Mouse (Mus musculus): ENCODE results near the gene U2af1l4. TPM values are rescaled to one million over a fixed set of nuclear protein-coding genes. Genes with fewer than 3 reads are reported as not detected.

Gene U2af1l4
- total RNA-seq (2022), result 10 to 100 TPM; 68.2 to 81.1 (median 78.7) TPM

DNA sequence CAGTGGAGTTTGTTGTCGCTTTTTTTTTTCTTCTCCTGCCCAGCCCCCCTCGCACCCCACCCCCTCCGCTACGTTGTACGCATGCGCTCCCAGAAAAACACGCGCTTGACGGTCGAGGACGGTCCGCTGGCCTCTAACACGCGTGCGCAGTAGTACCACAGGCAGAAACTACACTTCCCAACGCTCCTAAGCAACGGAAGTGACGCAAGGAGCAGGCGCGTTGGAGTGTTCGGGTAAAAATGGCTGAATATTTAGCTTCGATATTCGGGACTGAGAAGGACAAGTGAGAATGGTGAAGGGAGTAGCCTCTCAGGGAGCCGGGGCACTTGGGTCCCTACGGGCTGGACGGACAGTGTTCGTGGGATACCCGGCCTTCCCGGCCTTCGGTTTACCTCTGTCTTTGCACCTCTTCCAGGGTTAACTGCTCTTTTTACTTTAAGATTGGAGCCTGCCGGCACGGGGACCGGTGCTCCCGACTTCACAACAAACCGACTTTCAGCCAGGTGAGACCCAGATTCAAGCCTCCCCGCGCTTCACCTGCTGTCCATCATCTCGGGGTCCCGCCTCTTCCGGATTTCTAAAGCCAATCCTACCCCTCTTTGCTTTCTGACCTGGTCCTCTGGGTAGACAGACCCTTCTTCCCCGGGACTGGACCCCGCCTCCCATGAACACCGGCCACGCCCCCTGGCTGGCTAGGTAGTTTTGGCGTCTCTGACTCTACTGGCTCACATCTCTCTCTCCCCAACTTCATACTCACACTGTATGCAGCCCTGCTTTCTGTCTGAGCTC is at the start of gene U2af1l4, which contains the start of the genes Gm49396 and Psenen:
Gene U2af1l4 (plus strand): TSS at position 185 of the 789 bp plus-strand sequence.
Gene Gm49396 (plus strand): TSS at position 228 of the 789 bp plus-strand sequence.
Gene Psenen (minus strand): TSS at position 511 of the 789 bp plus-strand sequence.
- peak; percentile 96 for DNase-seq (ENCODE audit: low spot score in 2 of 2)

- DNase-seq (ENCODE audit: low spot score in 2 of 2), result no peak
Measured at GRCm38 (mm10) chr7:30515003-30515760, 47.9 kb upstream of the U2af1l4 start.

GRCm38 (mm10) chr7:30518325-30518724 is 44.8 kb upstream of the U2af1l4 start:
- DNase-seq (ENCODE audit: low spot score in 2 of 2), result no peak

GRCm38 (mm10) chr7:30520396-30520795 is 42.7 kb upstream of the U2af1l4 start:
- no peak for DNase-seq (ENCODE audit: low spot score in 2 of 2)

GRCm38 (mm10) chr7:30520856-30521255 is 42.2 kb upstream of the U2af1l4 start:
- DNase-seq (ENCODE audit: low spot score in 2 of 2), result no peak

DNA sequence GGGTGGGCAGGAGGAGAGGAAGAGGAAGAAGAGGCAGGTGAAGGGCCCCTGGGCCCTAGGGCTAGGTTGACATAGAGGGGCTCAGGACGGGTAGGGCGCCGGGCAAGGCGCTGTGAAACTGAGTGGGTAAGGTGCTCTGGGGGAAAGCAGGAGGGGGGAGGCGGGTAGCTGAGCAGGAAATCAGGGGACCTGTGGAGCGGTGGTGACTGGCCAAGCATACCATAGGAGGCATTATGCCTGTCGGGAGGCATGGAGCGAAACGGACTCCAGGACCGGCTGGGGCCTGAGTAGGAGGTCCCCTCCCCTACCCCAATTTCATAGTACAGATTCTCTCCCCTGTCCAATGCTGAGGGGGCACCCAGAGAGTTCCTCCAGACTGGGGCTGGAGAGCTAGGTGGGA is 40.2 kb upstream of the U2af1l4 start:
- no peak for DNase-seq (ENCODE audit: low spot score in 2 of 2)

DNA sequence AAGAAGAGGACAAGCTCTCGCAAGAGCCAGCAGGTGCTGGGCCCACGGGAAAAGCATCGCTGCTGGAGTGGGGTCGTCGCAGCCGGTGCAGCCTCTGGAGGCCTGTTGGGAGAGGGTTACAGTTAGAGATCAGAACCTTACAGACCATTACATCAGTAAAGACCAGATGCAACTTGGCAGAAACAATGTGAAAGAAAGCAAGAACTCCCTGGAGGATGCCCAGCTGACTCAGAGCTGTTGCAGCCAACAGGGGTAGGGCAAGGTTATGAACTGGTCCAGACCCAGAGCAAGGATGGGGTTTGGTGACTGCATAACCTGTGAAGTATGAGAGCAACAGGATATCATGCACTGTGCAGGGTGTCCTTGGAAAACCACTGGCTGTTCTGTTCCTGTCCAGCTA is 38.6 kb upstream of the U2af1l4 start:
- DNase-seq (ENCODE audit: low spot score in 2 of 2), result no peak

DNA sequence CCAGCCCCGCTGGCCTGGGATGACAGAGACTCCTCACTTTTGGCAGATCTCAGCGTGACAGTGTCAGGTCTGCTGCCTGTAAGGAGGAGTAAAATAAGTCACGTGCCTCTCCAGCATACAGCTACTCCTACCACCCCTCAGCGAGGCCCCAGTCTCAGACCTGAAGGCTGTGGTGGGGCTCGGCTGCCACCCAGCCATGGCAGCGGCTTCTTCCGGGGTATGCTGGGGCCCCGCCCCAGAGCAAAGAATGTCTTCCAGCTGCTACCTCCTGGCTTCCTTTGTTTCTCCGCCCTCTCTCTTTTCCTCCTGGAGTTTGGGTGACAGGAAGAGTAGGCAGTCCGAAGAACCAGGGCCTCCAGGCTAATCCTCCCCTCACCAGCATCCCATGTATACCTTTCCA is 37.1 kb upstream of the U2af1l4 start:
- DNase-seq (ENCODE audit: low spot score in 2 of 2), result no peak

DNA sequence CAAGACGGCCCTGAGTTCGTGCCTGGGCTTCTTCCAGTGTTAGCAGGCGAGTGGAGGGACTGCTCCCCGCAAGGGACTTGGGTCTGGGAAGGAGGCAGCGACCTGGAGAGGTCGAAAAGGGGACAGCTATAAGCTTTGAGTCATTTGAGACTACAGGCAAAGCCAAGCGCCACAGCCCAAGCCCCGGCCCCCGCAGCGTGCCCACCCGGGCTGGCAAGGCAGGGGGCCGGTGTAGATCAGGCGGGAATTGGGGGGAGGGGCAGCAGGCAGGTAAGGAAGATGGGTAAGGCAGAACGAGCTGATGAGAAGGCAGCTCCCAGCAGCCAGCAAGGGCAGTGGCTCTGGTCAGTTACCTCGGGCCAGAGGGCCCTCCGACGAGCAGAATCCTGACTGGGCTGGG is 36.7 kb upstream of the U2af1l4 start:
- DNase-seq (ENCODE audit: low spot score in 2 of 2), result no peak

DNA sequence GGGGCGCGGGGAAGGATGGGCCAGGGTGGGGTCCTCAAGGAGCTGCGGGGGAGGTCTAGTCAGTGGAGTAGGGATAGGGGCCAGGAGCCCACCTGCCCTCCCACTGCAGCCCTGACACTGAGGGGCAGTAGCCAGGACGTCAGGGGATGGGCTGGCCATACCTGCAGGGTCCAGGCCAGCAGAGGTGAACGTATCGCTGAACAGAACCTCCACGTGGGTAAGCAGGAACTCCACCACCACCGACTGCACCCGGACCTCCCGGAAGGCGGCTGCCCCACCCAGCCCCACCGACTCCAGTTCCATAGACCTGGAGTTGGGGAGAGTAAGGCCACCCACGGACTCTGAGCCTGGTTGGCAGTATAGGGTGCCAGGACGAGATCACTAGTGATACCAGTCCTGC is 36.1 kb upstream of the U2af1l4 start:
- DNase-seq (ENCODE audit: low spot score in 2 of 2), result no peak

DNA sequence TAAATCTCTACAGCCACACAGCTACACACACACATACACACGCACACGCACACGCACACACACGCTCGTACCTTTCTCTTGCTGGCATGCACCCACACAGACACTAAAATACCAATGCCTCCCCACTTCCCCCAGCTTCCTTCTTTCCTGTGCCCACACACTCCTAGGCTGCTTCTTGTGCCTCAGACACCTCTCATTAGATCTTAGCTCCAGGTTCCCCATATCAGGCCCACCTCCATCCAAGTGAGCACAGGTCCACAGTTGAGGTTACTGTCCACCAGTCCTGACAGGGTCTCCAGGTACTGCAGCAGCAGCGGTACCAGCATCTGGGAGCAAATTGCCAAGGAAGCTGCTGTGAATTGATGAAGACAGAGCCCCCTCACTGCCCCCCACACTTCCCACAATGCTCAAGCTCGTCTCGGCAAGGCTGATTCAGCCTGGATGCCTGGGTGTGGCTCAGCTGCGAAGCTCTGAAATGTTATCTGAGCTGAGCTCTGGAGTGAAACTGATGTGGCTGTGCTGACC is 31.7 kb upstream of the U2af1l4 start:
- no peak for DNase-seq (ENCODE audit: low spot score in 2 of 2)

DNA sequence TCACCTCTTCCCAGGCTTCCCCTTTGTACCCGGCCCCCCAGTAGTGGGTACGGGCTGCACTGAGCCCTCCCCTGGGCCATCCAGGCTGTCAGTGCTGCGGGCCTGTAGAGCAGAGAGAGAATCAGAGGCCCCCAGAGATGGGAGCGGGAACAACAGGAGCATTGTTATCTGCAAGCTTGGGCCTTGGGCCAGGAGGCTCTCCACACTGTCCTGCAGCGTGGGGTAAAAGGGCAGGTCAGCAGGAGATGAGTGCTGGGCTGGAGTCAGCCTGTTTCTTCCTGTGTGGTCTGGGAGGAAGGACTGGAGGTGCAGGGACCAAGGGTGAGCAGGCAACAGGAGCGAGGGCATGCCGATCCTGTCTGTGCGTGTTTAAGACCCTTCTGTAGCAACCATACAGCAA is 30.2 kb upstream of the U2af1l4 start:
- peak in 1 of 2 experiments; percentile 50 for DNase-seq (ENCODE audit: low spot score in 2 of 2)

GRCm38 (mm10) chr7:30533941-30534632 is 29.0 kb upstream of the U2af1l4 start:
- DNase-seq (ENCODE audit: low spot score in 2 of 2), result no peak

DNA sequence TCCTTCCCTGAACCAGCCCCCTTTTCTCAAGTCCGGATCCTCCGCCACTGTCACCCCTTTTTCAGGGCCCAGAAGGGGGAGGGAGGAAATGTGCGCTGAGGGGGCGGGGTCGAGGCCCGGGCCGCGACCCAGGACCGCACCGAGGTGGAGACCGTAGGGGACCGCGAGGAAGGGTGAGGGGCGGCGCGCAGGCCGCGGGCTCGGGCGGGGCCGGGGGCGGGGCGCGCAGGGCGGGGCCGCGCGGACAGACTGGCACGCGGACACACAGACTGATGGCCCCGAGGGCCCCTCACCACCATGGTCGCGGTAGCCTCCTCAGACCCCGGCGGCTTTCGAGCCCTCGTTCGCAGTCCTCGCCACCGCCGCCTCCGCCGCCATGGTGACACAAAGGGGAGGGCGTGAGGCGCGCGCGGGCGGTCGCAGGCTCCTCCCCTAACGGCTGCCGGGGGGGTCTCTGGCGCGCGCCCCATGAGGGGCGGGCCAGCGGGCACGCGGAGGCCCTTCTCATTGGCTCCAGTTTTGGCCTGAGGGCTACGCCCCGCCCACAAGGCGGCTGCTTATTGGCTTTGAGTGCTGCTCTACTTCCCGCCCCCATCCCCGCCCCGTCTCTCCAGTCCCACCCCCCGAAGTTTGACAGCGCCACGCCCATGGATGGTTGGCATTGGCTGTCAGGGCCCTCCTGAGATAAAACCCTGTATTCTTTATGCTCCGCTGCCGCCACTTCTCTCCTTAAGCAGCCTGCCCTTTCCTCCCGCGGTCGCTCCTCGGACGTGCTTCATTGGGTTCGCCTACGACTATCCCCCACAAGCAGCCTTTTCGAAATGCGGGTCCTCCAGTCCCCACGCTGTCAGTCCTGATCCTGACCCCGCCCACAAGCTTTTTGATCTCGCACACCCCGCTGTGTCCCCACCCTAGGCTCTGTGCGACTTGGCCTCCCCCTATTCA is 28.2 kb upstream of the U2af1l4 start, which contains the start of gene Arhgap33:
Gene Arhgap33 (minus strand): TSS at position 428 of the 945 bp plus-strand sequence.
- peak; percentile 95 to 96 for DNase-seq (ENCODE audit: low spot score in 2 of 2)

DNA sequence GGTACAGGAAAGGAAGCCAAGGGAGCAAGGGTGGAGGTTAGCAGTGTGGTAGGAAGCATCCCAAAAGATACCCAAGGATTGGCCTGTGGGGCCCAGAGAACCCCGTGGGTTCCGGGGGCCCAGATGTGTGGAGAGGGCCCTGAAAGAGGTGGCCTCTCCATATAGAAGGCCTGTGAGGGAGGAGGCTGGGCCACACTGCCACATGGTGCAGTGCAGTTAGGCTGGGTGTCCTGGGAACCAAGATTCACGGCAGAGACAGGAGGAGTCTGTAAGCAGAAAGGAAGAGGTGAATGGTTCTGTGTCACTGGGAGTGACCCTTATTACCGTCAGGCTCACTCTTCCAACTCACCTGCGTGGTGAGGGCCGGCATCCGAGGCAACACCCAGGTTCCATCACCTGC is 22.5 kb upstream of the U2af1l4 start:
- DNase-seq (ENCODE audit: low spot score in 2 of 2), result no peak

DNA sequence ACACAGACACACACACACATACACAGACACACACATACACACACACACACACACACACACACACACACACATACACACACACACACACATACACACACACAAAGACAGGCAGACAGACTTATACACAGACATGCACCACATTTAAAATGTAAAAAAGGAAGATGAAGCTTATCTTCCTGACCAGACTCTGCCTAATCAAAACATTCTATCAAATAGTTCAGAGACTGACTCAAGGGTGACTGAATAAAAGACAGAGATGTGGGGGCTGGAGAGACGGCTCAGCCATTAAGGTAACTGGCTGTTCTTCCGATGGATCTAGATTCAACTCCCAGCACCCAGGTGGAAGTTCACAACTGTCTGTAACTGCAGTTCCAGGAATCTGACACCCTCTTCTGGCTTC is 18.8 kb upstream of the U2af1l4 start:
- DNase-seq (ENCODE audit: low spot score in 2 of 2), result no peak

- DNase-seq (ENCODE audit: low spot score in 2 of 2), result no peak
Measured at GRCm38 (mm10) chr7:30549880-30550279, 13.2 kb upstream of the U2af1l4 start.

DNA sequence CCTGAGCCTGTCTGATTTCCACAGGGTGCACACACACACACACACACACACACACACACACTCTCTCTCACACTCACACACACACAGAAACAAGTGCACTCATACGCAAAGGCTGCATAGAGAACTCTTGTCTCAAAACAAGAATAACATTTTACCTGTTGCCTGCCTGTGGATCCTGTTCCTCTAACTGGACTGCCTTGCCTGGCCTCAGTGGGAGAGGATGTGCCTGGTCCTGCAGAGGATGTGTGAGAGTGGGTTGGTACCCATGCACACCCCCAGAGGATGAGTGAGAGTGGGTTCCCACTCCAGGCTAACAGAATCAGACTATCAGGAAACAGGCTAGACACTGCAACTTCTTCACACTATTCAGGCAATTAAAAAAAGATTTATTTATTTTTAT is 12.5 kb upstream of the U2af1l4 start:
- DNase-seq (ENCODE audit: low spot score in 2 of 2), result no peak

GRCm38 (mm10) chr7:30551445-30552101 is 11.5 kb upstream of the U2af1l4 start:
- DNase-seq (ENCODE audit: low spot score in 2 of 2), result no peak

Measured in layer of hippocampus, adult 8-10 months (tissue).